Comparison of ENCODE assay signal across 8 mouse cellular contexts in genomic region chr12:111694271-111694781, GRCm38 (mm10). TPM values are rescaled to one million over a fixed set of nuclear protein-coding genes. Genes with fewer than 3 reads are reported as not detected.
DNase-seq lines count a peak whose midpoint lies in the region; ATAC-seq lines count a peak whose summit lies in the region.

No protein-coding gene starts in this region.

- no peaks in the 10 kb centered on the region for H3K9me3 ChIP-seq in kidney, embryonic 16.5 days (ENCODE audit: low read length)
- H3K9me3 ChIP-seq in embryonic facial prominence, embryonic 13.5 days = no peaks in the 10 kb centered on the region
- no peaks in the 10 kb centered on the region for H3K9me3 ChIP-seq in intestine, embryonic 15.5 days
- no peaks in the 10 kb centered on the region for H3K9me3 ChIP-seq in midbrain, embryonic 16.5 days (replicated peaks; ENCODE audit: control insufficient read depth, low read length, poor library complexity, severe bottlenecking)

- no peak overlapping the region for H3K4me3 ChIP-seq in kidney, embryonic 16.5 days (ENCODE audit: low read length)
- no peak overlapping the region for H3K4me3 ChIP-seq in embryonic facial prominence, embryonic 13.5 days
- H3K4me3 ChIP-seq in intestine, embryonic 15.5 days (replicated peaks) = no peak overlapping the region
- H3K4me3 ChIP-seq in midbrain, embryonic 16.5 days (ENCODE audit: low read depth, low read length) = no peak overlapping the region

- peak; percentile 43; the same call in 1 of the 2 replicates for ATAC-seq in kidney, embryonic 16.5 days (ENCODE audit: low FRiP score, low TSS enrichment)
- ATAC-seq in embryonic facial prominence, embryonic 13.5 days (ENCODE audit: insufficient number of reproducible peaks, insufficient read depth, low FRiP score, low TSS enrichment, low read depth) = peak; percentile 20; the same call in 1 of the 2 replicates
- peak; percentile 4; the same call in 1 of the 2 replicates for ATAC-seq in intestine, embryonic 15.5 days
- ATAC-seq in midbrain, embryonic 16.5 days = peak; percentile 42

- WGBS in kidney, embryonic 16.5 days = 7% methylated on average over 12 of the region's 12 CpGs
- WGBS in embryonic facial prominence, embryonic 13.5 days = 15% methylated on average over 12 of the region's 12 CpGs
- 17% methylated on average over 12 of the region's 12 CpGs for WGBS in intestine, embryonic 15.5 days
- 0% methylated on average over 11 of the region's 12 CpGs for WGBS in midbrain, embryonic 16.5 days

- H3K9ac ChIP-seq in kidney, embryonic 16.5 days (replicated peaks; ENCODE audit: low read length) = peak overlapping the region; percentile 59
- 0 out of 2 replicates have a peak overlapping the region, but pooled peaks have one; percentile 21 for H3K9ac ChIP-seq in embryonic facial prominence, embryonic 13.5 days
- peak overlapping the region; percentile 11 for H3K9ac ChIP-seq in intestine, embryonic 15.5 days
- H3K9ac ChIP-seq in midbrain, embryonic 16.5 days (ENCODE audit: low read depth, low read length) = 0 out of 2 replicates have a peak overlapping the region, but pooled peaks have one; percentile 46

- no peaks in the 10 kb centered on the region for H3K36me3 ChIP-seq in kidney, embryonic 16.5 days (ENCODE audit: insufficient read depth, low read length)
- H3K36me3 ChIP-seq in embryonic facial prominence, embryonic 13.5 days = no peaks in the 10 kb centered on the region
- H3K36me3 ChIP-seq in intestine, embryonic 15.5 days = no peaks in the 10 kb centered on the region
- no peaks in the 10 kb centered on the region for H3K36me3 ChIP-seq in midbrain, embryonic 16.5 days (ENCODE audit: control insufficient read depth, insufficient read depth, low read length)

- peak overlapping the region; percentile 28 for H3K4me2 ChIP-seq in kidney, embryonic 16.5 days (replicated peaks; ENCODE audit: low read depth, low read length)
- peak overlapping the region; percentile 39 for H3K4me2 ChIP-seq in embryonic facial prominence, embryonic 13.5 days
- peak overlapping the region; percentile 42 for H3K4me2 ChIP-seq in intestine, embryonic 15.5 days (replicated peaks)
- H3K4me2 ChIP-seq in midbrain, embryonic 16.5 days (ENCODE audit: low read length) = peak overlapping the region; percentile 27

- peaks cover 37% of the 10 kb centered on the region for H3K4me1 ChIP-seq in kidney, embryonic 16.5 days (ENCODE audit: insufficient read depth, low read length)
- H3K4me1 ChIP-seq in embryonic facial prominence, embryonic 13.5 days = peaks cover 38% of the 10 kb centered on the region
- peaks cover 57% of the 10 kb centered on the region for H3K4me1 ChIP-seq in intestine, embryonic 15.5 days (replicated peaks)
- peaks cover 23% of the 10 kb centered on the region for H3K4me1 ChIP-seq in midbrain, embryonic 16.5 days (ENCODE audit: control insufficient read depth, insufficient read depth, low read length)

- no peaks in the 10 kb centered on the region for H3K27me3 ChIP-seq in kidney, embryonic 16.5 days (ENCODE audit: insufficient read depth, low read length)
- no peaks in the 10 kb centered on the region for H3K27me3 ChIP-seq in embryonic facial prominence, embryonic 13.5 days
- no peaks in the 10 kb centered on the region for H3K27me3 ChIP-seq in intestine, embryonic 15.5 days (replicated peaks)
- H3K27me3 ChIP-seq in midbrain, embryonic 16.5 days (ENCODE audit: control insufficient read depth, insufficient read depth, low read depth, low read length) = no peaks in the 10 kb centered on the region

- peak overlapping the region; percentile 78 for H3K27ac ChIP-seq in kidney, embryonic 16.5 days (ENCODE audit: low read length)
- peak overlapping the region; percentile 64; the same call in 1 of the 2 replicates for H3K27ac ChIP-seq in embryonic facial prominence, embryonic 13.5 days
- H3K27ac ChIP-seq in intestine, embryonic 15.5 days = peak overlapping the region; percentile 79
- peak overlapping the region; percentile 85 for H3K27ac ChIP-seq in midbrain, embryonic 16.5 days (ENCODE audit: low read length)

- DNase-seq in kidney, adult 18-20 months = no peak
- DNase-seq in layer of hippocampus, adult 9-11 months = no peak
- no peak for DNase-seq in layer of hippocampus, postnatal 25 days (ENCODE audit: extremely low spot score in 1 of 2, low spot score in 1 of 2)
- no peak for DNase-seq in layer of hippocampus, adult 9-10 months (ENCODE audit: low spot score)

RNA-seq across cellular contexts. Expression of gene Trmt61a, which starts 16.4 kb away (rescaled TPM):
- polyA plus RNA-seq in kidney, embryonic 16.5 days (2015; fragmentation: Nextera tagmentation; extraction: Ambion mirVana) = 11.6 and 12.2 TPM in 2 replicates
- 12.5 and 13.7 TPM in 2 replicates for polyA plus RNA-seq in embryonic facial prominence, embryonic 13.5 days (2015; fragmentation: Nextera tagmentation; extraction: Ambion mirVana)
- polyA plus RNA-seq in intestine, embryonic 15.5 days (2015; fragmentation: Nextera tagmentation; extraction: Ambion mirVana) = 12.6 and 16.4 TPM in 2 replicates
- polyA plus RNA-seq in midbrain, embryonic 16.5 days (2015; fragmentation: Nextera tagmentation; extraction: Ambion mirVana) = 9.8 and 10.4 TPM in 2 replicates
- total RNA-seq in layer of hippocampus, postnatal 25 days (2021) = 10 to 100 TPM; 17.1 to 19.7 TPM

RNA-seq across cellular contexts. Expression of gene Bag5, which starts 18.7 kb away (rescaled TPM):
- polyA plus RNA-seq in kidney, embryonic 16.5 days (2015; fragmentation: Nextera tagmentation; extraction: Ambion mirVana) = 52.0 and 59.5 TPM in 2 replicates
- polyA plus RNA-seq in embryonic facial prominence, embryonic 13.5 days (2015; fragmentation: Nextera tagmentation; extraction: Ambion mirVana) = 64.5 and 67.3 TPM in 2 replicates
- 46.7 and 48.7 TPM in 2 replicates for polyA plus RNA-seq in intestine, embryonic 15.5 days (2015; fragmentation: Nextera tagmentation; extraction: Ambion mirVana)
- 70.4 and 71.8 TPM in 2 replicates for polyA plus RNA-seq in midbrain, embryonic 16.5 days (2015; fragmentation: Nextera tagmentation; extraction: Ambion mirVana)
- total RNA-seq in layer of hippocampus, postnatal 25 days (2021) = 10 to 100 TPM; 46.7 to 54.1 TPM

RNA-seq across cellular contexts. Expression of gene Apopt1, which starts 18.7 kb away (rescaled TPM):
- 54.8 TPM in 2 replicates for polyA plus RNA-seq in kidney, embryonic 16.5 days (2015; fragmentation: Nextera tagmentation; extraction: Ambion mirVana)
- 57.1 and 66.0 TPM in 2 replicates for polyA plus RNA-seq in embryonic facial prominence, embryonic 13.5 days (2015; fragmentation: Nextera tagmentation; extraction: Ambion mirVana)
- polyA plus RNA-seq in intestine, embryonic 15.5 days (2015; fragmentation: Nextera tagmentation; extraction: Ambion mirVana) = 50.1 and 51.8 TPM in 2 replicates
- 52.3 and 56.8 TPM in 2 replicates for polyA plus RNA-seq in midbrain, embryonic 16.5 days (2015; fragmentation: Nextera tagmentation; extraction: Ambion mirVana)
- total RNA-seq in layer of hippocampus, postnatal 25 days (2021) = 10 to 100 TPM; 36.2 to 38.9 TPM

RNA-seq across cellular contexts. Expression of gene Ckb, which starts 22.2 kb away (rescaled TPM):
- 134 and 188 TPM in 2 replicates for polyA plus RNA-seq in kidney, embryonic 16.5 days (2015; fragmentation: Nextera tagmentation; extraction: Ambion mirVana)
- 118 and 135 TPM in 2 replicates for polyA plus RNA-seq in embryonic facial prominence, embryonic 13.5 days (2015; fragmentation: Nextera tagmentation; extraction: Ambion mirVana)
- polyA plus RNA-seq in intestine, embryonic 15.5 days (2015; fragmentation: Nextera tagmentation; extraction: Ambion mirVana) = 765 and 774 TPM in 2 replicates
- polyA plus RNA-seq in midbrain, embryonic 16.5 days (2015; fragmentation: Nextera tagmentation; extraction: Ambion mirVana) = 1,397 and 1,482 TPM in 2 replicates
- total RNA-seq in layer of hippocampus, postnatal 25 days (2021) = 1,000 to 10,000 TPM; 1,260 to 1,351 TPM
